Mouse (Mus musculus) intestine, embryonic 14.5 days (tissue): ENCODE results near the gene Vwa3b. TPM values are rescaled to one million over a fixed set of nuclear protein-coding genes. Genes with fewer than 3 reads are reported as not detected.

Experiments
- ATAC-seq: fragments of 200-750 bp; cut with Nextera tagmentation; replicated peaks from 2 replicates; pipeline ENCODE4 v1.8.0; 2017; ENCODE audit warnings: low read depth, moderate number of reproducible peaks, moderate TSS enrichment, moderate library complexity; ENCODE audit not compliant: low FRiP score, low TSS enrichment
- DNase-seq: peaks from one replicate; pipeline ENCODE4 v3.0.0-alpha.2; 2018; ENCODE audit warnings: low spot score
- H3K27ac ChIP-seq: fragments of 300-500 bp; sonication (generic); 2 replicates; pipeline ENCODE4 v1.5.1; 2014; ENCODE audit warnings: low read depth, mild to moderate bottlenecking, control low read depth
- H3K27me3 ChIP-seq: fragments of 300-500 bp; sonication (generic); replicated peaks from 2 replicates; pipeline ENCODE4 v1.6.1; 2014; ENCODE audit warnings: low read length, control low read depth; ENCODE audit not compliant: control insufficient read depth, insufficient read depth
- H3K36me3 ChIP-seq: fragments of 300-500 bp; sonication (generic); 2 replicates; pipeline ENCODE4 v1.6.1; 2014; ENCODE audit warnings: low read length, control low read depth; ENCODE audit not compliant: control insufficient read depth, insufficient read depth
- H3K4me1 ChIP-seq: fragments of 300-500 bp; sonication (generic); replicated peaks from 2 replicates; pipeline ENCODE4 v1.6.1; 2014; ENCODE audit warnings: low read length, control low read depth, mixed read lengths; ENCODE audit not compliant: control insufficient read depth, insufficient read depth
- H3K4me2 ChIP-seq: fragments of 300-500 bp; sonication (generic); 2 replicates; pipeline ENCODE4 v1.6.1; 2014; ENCODE audit warnings: low read length
- H3K4me3 ChIP-seq: fragments of 300-500 bp; sonication (generic); 2 replicates; pipeline ENCODE4 v1.5.1; 2014; ENCODE audit warnings: low read depth, low read length, control low read depth, mixed read lengths
- H3K9ac ChIP-seq: fragments of 300-500 bp; sonication (generic); 2 replicates; pipeline ENCODE4 v1.6.1; 2014; ENCODE audit warnings: mild to moderate bottlenecking, low read length
- H3K9me3 ChIP-seq: fragments of 300-500 bp; sonication (generic); 2 replicates; pipeline ENCODE4 v1.6.1; 2016; ENCODE audit warnings: low read length, control low read depth; ENCODE audit not compliant: control insufficient read depth
- WGBS: fragments of 180-500 bp; shearing (Covaris S2); extraction: QIAGEN DNeasy Blood & Tissue Kit; methylation state at CpG from one replicate; pipeline ENCODE4 v1.1.7; 2014; 5-methylcytosine and 5-hydroxymethylcytosine counted together
- polyA plus RNA-seq: library from polyadenylated mRNA; unstranded; fragments of >200 nt; fragmentation: Nextera tagmentation; extraction: Ambion mirVana; gene quantifications from 2 replicates; pipeline ENCODE4 v1.2.1, GENCODE M21; 2014

Vwa3b gene
- 0.93 and 2.8 TPM in 2 replicates for polyA plus RNA-seq

DNA sequence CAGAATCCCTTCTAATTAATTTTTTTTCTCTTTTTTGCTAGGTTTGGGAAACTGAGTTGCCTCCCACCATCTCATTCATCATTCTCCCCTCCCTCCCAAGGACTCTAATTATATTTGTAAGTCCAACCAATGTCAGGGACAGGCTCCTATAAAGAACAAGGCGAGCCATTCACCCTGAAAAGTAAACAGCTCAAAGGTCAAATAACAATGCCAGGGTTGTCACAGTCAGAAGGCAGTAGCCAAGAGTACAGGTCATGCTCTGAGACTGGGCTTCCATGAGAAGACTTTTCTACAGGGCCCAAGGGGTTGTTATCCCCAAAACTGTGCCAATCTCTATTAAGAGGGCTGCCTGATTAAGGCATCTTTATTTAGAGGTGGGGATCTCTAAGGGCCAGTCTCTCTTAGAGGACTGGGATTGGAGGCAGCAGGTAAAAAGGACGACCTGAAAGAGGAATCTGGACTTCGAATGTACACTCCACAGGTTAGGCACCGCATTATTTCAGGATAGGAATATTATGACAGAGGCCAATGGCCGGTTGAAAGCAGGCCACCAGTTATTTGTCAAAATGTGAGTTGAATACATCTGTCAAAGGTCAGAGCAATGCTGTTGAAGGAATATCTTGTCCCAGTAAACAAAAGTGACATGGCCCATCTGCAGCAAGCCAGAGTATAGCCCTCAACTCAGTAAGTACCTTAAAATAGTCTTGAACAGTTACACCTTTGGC lies at the start of gene Vwa3b:
Vwa3b (plus strand) TSS at position 635 of the 725 bp plus-strand sequence.
- Histone ChIP-seq H3K4me1 (peaks cover 20% of the 10 kb centered on the region), H3K27ac (no peak within 1 kb of the TSS), H3K9ac (no peak within 1 kb of the TSS), H3K27me3 (no peaks in the 10 kb centered on the region), H3K9me3 (no peaks in the 10 kb centered on the region), H3K36me3 (no peaks in the 10 kb centered on the region), H3K4me3 (no peak within 1 kb of the TSS), H3K4me2 (no peak within 1 kb of the TSS)
- ATAC-seq: no peak
- DNase-seq: no peak
- 61% methylated on average over 5 of the region's 5 CpGs for WGBS

DNA sequence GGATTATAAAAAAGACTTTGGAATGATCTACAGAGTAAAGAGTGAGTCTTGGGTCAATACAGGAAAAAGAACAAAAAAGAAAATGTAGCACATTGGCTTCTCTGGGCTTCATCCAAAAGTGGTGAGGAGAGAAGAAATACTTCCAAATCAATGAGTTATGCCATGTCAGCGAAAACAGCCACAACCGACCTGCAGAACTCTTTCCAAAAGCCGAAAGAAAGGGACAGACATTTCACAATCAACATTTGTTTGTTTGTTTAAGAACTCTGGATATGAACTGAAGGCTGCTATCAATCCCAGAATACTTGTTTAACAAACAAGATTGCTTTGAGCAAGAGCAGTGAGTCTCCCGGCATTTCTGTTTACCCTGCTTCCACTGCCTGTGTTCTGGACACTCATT lies 49.6 kb upstream of the Vwa3b start:
- Histone ChIP-seq H3K4me2 (no peak overlapping the region), H3K9me3 (no peaks in the 10 kb centered on the region), H3K9ac (no peak overlapping the region), H3K36me3 (no peaks in the 10 kb centered on the region), H3K4me3 (no peak overlapping the region), H3K4me1 (no peaks in the 10 kb centered on the region), H3K27ac (no peak overlapping the region), H3K27me3 (no peaks in the 10 kb centered on the region)
- WGBS: 76% methylated on average over 4 of the region's 4 CpGs
- ATAC-seq: no peak
- DNase-seq: no peak

DNA sequence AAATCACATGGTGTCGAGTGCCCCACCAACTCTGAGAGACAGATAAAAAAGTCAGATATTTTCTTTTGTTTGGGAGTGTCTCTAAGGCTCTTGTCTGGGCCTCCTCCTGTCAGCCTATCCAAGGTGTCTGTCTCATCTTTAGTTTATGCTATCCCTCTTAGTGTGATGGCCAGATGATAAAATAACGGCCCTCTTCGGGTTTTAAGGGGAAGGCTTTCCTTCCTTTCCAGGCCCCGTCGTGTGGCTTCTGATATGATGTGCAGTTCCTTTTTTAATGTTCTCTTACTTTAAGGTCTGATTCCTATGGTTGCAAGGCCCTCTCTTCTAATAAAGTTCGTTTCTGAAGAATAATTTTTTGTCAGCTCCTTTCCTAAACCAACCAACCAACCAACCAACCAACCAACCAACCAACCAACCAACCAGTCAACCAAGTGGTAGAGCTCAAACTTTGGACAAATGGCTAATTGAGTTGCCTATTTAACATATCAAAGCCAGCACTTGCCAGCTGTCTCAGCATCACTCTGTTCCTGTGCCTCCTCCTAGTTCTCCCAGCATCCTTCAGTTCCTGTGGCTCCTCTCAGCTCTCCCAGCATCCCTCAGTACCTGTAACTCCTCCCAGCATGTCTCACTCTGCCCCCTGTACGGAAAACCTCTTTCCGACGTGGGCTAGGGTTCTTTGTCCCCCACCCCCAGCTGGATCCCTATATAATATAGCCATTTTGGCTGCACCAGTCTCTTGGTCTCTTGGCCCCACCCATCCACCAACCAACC lies 44.0 kb upstream of the Vwa3b start:
- Histone ChIP-seq H3K27ac (no peak overlapping the region), H3K4me3 (no peak overlapping the region), H3K9ac (no peak overlapping the region), H3K4me2 (no peak overlapping the region), H3K36me3 (no peaks in the 10 kb centered on the region), H3K4me1 (no peaks in the 10 kb centered on the region), H3K9me3 (no peaks in the 10 kb centered on the region), H3K27me3 (no peaks in the 10 kb centered on the region)
- 80% methylated on average over 9 of the region's 9 CpGs for WGBS
- no peak for ATAC-seq
- no peak for DNase-seq

DNA sequence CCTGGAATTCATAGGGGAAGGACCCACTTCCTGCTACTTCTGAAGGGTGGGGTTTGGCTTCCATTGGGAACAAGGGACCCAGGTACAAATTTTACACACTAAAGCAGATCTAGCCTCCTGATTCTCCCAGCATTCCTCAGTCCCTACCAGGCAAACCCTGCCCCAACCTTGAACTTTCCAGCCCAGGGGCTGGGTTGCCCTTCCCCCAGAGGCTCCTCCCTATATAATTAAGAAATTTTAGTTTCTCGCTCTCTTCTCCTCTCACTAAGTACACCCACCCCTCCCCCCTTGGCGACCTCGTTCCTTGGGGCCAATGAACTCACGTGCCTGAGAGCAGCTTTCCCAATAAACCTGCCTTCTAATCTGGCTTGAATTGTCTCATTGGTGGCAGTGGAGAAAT lies 42.6 kb upstream of the Vwa3b start:
- H3K4me1 ChIP-seq: no peaks in the 10 kb centered on the region
- WGBS: 38% methylated on average over 4 of the region's 4 CpGs
- no peak overlapping the region for H3K4me3 ChIP-seq
- H3K4me2 ChIP-seq: no peak overlapping the region
- H3K27me3 ChIP-seq: no peaks in the 10 kb centered on the region
- H3K27ac ChIP-seq: no peak overlapping the region
- DNase-seq: no peak
- H3K9me3 ChIP-seq: no peaks in the 10 kb centered on the region
- no peaks in the 10 kb centered on the region for H3K36me3 ChIP-seq
- no peak for ATAC-seq
- no peak overlapping the region for H3K9ac ChIP-seq

DNA sequence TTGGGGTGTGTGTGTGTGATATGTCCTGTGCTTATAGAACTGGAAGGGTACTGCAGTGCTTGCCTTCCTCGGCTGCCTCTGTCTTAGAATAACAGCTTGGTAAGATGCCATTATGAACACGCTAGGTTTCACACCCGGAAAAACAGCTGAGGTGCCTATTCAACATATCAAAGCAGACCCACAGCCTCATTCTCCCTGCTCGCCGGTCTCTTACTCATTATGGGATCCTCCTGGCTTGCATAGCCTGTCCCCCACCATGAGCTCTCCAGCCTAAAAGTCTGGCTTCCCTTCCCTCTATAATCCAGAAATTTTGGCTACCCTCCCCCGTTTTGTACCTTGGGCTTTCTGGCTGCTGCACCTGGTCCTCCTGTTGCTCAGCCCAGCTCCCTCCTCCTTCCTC lies 42.0 kb upstream of the Vwa3b start:
- H3K4me3 ChIP-seq: no peak overlapping the region
- WGBS: 41% methylated on average over 6 of the region's 6 CpGs

DNA sequence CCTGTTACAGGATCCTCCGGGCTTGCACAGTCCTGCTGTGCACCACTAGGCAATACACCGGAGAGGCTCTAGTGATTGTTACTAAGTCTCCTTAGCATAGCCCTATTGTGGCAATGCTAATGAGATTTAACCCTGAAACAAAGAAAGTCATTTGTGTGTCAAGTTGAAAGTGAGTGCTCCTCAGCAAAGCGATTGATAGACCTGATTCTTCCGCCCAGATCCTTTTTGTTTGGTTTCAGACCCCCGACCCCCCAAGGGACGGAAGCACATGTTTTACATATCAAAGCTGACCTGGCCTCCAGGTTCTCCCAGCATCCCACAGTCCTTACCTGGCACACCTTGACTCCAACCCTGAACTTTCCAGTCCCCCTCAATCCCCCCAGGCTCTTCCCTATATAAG lies 40.5 kb upstream of the Vwa3b start:
- no peak overlapping the region for H3K4me2 ChIP-seq
- no peaks in the 10 kb centered on the region for H3K9me3 ChIP-seq
- DNase-seq (no peak), ATAC-seq (no peak)
- no peak overlapping the region for H3K9ac ChIP-seq
- H3K36me3 ChIP-seq: no peaks in the 10 kb centered on the region
- 63% methylated on average over 6 of the region's 6 CpGs for WGBS
- no peak overlapping the region for H3K27ac ChIP-seq
- H3K4me3 ChIP-seq: no peak overlapping the region
- no peaks in the 10 kb centered on the region for H3K27me3 ChIP-seq
- H3K4me1 ChIP-seq: no peaks in the 10 kb centered on the region

More for the DNA sequence above, 42.0 kb upstream of the Vwa3b start:
- no peaks in the 10 kb centered on the region for H3K4me1 ChIP-seq
- no peak overlapping the region for H3K9ac ChIP-seq
- H3K36me3 ChIP-seq: no peaks in the 10 kb centered on the region
- no peak overlapping the region for H3K27ac ChIP-seq
- H3K9me3 ChIP-seq: no peaks in the 10 kb centered on the region
- H3K27me3 ChIP-seq: no peaks in the 10 kb centered on the region
- ATAC-seq (no peak), DNase-seq (no peak)
- H3K4me2 ChIP-seq: no peak overlapping the region

DNA sequence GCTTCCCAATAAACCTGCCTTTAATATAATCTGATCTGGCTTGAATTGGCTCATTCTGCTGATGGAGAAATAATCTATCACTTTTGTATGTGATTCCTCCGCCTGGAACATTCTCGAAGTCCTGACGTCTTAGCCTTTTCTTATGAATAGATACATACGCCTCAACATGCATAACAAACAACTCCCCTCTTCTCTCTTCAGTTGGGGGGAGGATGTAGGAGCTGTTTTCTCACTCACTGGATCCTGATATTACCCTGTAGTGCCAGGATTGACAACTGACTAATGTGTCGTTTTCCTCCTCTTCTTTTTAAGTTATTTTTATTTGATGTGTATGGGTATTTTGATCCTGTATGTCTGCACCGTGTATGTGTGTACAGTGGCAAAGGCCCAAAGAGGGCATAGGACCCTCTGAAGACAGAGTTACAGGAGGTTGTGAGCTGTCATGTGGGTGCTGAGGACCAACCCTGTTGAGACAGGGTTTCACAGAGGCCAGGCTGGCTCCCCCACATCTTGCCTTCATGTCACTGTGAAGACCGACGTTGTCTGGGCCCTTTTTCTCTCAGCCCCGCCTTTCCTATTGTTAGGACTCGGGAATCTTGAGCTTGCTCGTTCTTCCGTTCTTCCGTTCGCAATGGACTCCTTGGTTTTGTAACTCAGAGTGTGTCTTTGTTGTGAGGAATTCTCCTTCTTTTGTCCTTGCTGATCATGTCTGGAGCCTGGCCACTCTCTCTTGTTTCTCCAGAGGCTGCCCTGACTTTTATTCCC lies 39.8 kb upstream of the Vwa3b start:
- 75% methylated on average over 14 of the region's 14 CpGs for WGBS
- no peaks in the 10 kb centered on the region for H3K4me1 ChIP-seq
- H3K4me3 ChIP-seq: no peak overlapping the region
- no peak for ATAC-seq
- no peaks in the 10 kb centered on the region for H3K36me3 ChIP-seq
- H3K27ac ChIP-seq: no peak overlapping the region
- DNase-seq: no peak
- no peaks in the 10 kb centered on the region for H3K27me3 ChIP-seq
- H3K9ac ChIP-seq: no peak overlapping the region
- H3K9me3 ChIP-seq: no peaks in the 10 kb centered on the region
- H3K4me2 ChIP-seq: no peak overlapping the region

DNA sequence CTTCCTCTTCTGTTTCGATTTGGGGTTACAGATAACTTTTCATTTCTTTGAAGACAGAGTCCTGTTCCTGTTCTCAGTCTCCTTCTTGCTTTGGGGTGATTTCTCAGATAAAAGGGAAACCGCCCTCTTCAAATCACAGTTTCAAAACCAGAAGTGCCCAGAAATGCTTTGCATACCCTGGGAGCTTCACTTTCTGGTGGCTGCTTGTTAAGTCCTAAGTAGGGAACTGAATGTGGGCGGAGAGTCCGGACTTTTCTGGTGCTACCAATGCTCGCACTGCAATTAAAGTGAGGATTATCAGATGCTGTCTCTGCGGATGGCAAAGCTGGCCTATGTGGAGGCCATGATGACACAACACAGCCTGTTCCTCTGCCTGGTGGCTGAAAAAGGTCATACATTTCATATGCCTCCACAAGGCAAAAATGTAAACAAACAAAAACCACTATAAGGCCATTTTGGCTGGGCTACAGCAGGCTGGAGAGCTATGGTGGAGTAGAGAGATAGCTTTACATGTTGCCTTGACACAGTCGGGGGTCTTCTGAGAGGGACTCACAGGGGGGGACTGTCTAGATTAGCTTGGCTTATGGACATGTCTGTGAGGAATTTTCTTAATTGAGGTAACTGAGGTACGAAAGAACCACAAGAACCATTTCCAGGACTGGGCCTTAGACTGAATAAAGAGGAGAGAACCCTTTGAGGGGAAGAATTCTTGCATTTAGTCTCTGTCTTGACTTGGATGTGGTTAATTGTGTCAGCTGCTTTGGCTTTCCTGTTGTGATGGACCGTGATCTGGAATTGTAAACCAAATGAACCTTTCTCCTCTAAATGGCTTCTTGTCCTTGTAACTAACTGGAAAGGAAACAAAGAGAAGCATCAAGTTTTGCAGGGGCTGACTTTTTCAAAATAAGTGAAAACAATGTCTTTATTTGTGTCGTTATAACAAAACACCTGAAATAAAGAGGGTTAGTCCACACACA lies 38.9 kb upstream of the Vwa3b start:
- no peaks in the 10 kb centered on the region for H3K36me3 ChIP-seq
- H3K4me1 ChIP-seq: no peaks in the 10 kb centered on the region
- no peak for ATAC-seq
- H3K4me2 ChIP-seq: no peak overlapping the region
- no peaks in the 10 kb centered on the region for H3K9me3 ChIP-seq
- DNase-seq: no peak
- WGBS: 84% methylated on average over 10 of the region's 10 CpGs
- no peak overlapping the region for H3K9ac ChIP-seq
- H3K27me3 ChIP-seq: no peaks in the 10 kb centered on the region
- no peak overlapping the region for H3K4me3 ChIP-seq
- no peak overlapping the region for H3K27ac ChIP-seq
